Mouse (Mus musculus) cerebellum, adult 2 months (tissue): ENCODE results near the gene Rrp12. TPM values are rescaled to one million over a fixed set of nuclear protein-coding genes. Genes with fewer than 3 reads are reported as not detected.
"Not testable (repeated sequence)": the region's sequence is repeated elsewhere in the genome, so short reads cannot be mapped to it uniquely, and the experiment has no call there.

Experiments used
- DNase-seq, 2 experiments: peaks; one replicate each; pipeline ENCODE4 v3.0.0; 2021
- H3K27ac ChIP-seq: fragments of 200-500 bp; 2 replicates; pipeline ENCODE4 v1.5.1; 2012; ENCODE audit warnings: low read length, control low read depth, inconsistent platforms; ENCODE audit not compliant: insufficient read depth
- H3K27me3 ChIP-seq: fragments of 200-500 bp; 2 replicates; pipeline ENCODE4 v1.6.1; 2012; ENCODE audit warnings: inconsistent platforms, mild to moderate bottlenecking, low read length, moderate library complexity; ENCODE audit not compliant: control insufficient read depth, insufficient read depth
- H3K4me1 ChIP-seq: fragments of 200-500 bp; 2 replicates; pipeline ENCODE4 v1.6.1; 2011; ENCODE audit warnings: low read length; ENCODE audit not compliant: control insufficient read depth, insufficient read depth
- H3K4me3 ChIP-seq: fragments of 200-500 bp; replicated peaks from 2 replicates; pipeline ENCODE3; 2011; ENCODE audit warnings: mild to moderate bottlenecking, low read depth, low read length, control low read depth; ENCODE audit not compliant: insufficient read depth
- CTCF ChIP-seq: fragments of 200-500 bp; IDR thresholded peaks from 2 replicates; pipeline ENCODE4 v1.5.1; 2011; ENCODE audit warnings: low read depth, mild to moderate bottlenecking, control low read depth, low read length, moderate library complexity, borderline replicate concordance; ENCODE audit not compliant: insufficient read depth
- POLR2A ChIP-seq: fragments of 200-500 bp; IDR thresholded peaks from 2 replicates; pipeline ENCODE4 v1.6.1; 2011; ENCODE audit warnings: low read length, control low read depth, borderline replicate concordance; ENCODE audit not compliant: insufficient read depth
- WGBS: fragments of 180-500 bp; shearing (Covaris S2); methylation state at CpG from one replicate; pipeline ENCODE4 v1.1.7; 2018; 5-methylcytosine and 5-hydroxymethylcytosine counted together
- polyA plus RNA-seq: library from polyadenylated mRNA; depleted of rRNA; stranded (reverse); fragments of >200 nt; gene quantifications from 2 replicates; pipeline ENCODE4 v1.2.3, GENCODE M21; 2012

Gene Rrp12
- polyA plus RNA-seq, 1 experiment: 15.1 TPM

DNA sequence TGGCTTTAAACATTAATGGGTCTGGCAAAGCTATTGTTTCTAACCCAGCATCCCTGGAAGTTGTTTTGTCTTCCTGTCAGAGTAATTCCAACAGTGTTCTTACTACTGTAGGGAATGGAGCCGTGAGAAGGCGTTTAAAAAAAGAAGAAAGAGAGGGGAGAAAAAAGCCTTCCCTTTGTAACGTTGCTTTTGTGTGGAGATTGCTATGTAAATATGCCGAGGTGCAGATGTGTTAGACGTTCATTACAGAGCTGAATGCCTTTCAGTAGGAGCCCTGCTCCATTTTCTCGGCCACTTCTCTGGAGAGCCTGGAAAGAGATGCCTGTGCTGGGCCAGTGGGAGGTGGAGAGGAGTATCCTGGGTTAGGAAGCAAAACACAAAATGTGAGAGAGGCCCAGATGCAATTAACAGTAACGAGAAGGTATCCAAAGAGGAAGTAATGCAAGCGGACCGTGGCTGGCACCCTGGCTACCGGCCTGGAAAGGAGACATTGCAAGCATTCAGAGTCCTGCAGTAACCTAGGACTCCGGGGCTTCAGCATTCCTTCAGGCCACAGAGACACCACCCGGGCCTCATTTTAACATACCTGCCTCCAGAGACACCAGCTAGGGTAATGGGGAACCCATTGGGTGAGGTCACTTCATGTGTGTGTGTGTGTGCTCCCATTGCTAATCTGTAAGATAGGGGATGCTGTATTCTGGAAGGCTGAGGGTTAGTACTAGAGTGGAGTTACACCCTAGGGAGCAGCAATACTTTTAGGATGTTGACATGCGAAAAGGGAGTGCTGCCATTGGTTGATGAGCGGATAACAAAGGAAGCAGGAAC, 45.0 kb downstream of the Rrp12 start:
- 34% methylated on average over 14 of the region's 14 CpGs for WGBS
- no peak overlapping the region for H3K27ac ChIP-seq
- H3K27me3 ChIP-seq: no peaks in the 10 kb centered on the region
- H3K4me1 ChIP-seq: no peaks in the 10 kb centered on the region
- TF ChIP-seq CTCF (no peak), POLR2A (no peak)
- DNase-seq: no peak
- H3K4me3 ChIP-seq: no peak overlapping the region

DNA sequence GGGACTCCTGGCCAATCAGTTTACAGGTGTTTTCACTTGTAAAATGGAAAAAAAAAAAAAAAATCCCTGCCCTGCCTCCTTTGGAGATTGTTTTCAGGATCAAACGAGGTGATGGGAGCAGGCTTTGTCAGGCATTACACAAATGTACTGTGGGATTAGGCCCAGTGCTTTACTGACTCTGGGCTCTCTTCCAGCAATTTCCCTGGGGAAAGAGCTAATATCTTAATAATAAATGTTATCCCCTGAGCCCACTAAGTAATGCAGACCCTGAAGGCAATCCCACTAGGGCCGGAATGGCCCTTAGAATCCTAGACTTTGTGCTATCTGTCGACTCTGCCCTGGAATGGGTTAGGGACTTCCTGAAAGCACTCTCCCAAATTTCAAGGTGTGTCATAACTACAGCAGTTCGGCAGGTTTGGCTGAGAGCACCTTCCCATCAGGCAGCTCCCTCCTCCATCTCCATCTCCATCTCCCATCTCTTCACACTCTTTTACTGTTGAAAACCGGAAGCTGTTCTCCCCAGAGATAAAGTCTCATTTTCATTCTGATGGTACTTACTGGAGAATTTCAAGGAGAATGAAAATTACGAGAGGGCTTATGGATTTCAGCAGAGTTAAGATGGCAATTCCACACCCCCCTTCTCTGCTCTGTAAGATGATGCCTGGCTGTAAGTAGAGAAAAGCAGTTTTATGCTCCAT, 45.8 kb downstream of the Rrp12 start:
- 47% methylated on average over 6 of the region's 6 CpGs for WGBS
- TF ChIP-seq POLR2A (no peak), CTCF (no peak)
- peaks cover under 1% of the 10 kb centered on the region; the same call in 1 of the 2 replicates for H3K4me1 ChIP-seq
- no peak overlapping the region for H3K4me3 ChIP-seq
- H3K27me3 ChIP-seq: no peaks in the 10 kb centered on the region
- no peak for DNase-seq
- no peak overlapping the region for H3K27ac ChIP-seq

DNA sequence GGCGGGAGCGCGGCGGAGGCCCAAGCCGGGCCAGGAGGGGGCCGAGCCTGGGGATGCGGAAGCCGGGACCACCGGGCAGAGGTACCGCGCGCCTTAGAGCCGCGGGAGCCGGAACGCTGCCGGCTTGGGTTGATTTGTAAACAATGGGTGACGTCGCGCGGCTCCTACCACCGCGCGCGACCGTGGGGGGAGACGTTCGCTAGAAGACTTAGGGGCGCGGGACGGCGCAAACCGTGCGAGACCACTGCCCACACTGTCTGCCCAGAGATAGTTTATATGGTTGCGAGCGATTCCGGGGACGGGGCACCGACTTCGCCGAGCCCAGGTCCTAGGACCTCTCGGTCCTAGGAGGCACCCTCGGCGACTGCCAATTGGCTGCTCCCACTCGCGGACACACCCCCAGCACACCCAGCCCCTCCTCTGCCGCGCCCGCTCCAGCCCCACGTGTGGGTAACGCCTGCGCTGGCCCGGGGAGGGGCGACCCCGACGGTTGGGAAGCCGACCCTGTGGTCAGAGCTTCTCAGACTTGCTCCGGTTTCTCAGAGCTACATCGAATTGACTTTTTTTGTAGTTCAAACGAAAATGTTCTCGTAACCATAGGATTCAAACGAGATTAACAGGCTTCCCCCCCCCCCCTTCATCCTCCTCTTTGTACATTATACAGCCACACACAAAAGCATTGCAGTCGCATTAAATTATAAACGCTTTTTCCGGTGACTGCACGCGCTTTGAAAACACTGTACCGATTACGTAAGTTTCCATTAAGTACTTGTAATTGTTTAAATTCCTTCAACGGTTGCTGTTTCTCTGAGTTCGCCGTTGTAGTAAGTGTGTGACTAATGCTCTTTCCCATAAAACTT, 47.8 kb downstream of the Rrp12 start, which contains the start of gene Frat2:
Gene Frat2, minus strand, starts transcription at position 141 of the 860 bp plus-strand sequence.
- no peaks in the 10 kb centered on the region for H3K27me3 ChIP-seq
- peak within 1 kb of the TSS; percentile 100 for H3K27ac ChIP-seq
- DNase-seq: peak; percentile 89 to 91
- TF ChIP-seq CTCF (no peak), POLR2A (peak; percentile 43; the same call in 1 of the 2 replicates)
- 1% methylated on average over 70 of the region's 72 CpGs for WGBS
- H3K4me1 ChIP-seq: peaks cover 4% of the 10 kb centered on the region
- peak within 1 kb of the TSS; percentile 95 for H3K4me3 ChIP-seq

DNA sequence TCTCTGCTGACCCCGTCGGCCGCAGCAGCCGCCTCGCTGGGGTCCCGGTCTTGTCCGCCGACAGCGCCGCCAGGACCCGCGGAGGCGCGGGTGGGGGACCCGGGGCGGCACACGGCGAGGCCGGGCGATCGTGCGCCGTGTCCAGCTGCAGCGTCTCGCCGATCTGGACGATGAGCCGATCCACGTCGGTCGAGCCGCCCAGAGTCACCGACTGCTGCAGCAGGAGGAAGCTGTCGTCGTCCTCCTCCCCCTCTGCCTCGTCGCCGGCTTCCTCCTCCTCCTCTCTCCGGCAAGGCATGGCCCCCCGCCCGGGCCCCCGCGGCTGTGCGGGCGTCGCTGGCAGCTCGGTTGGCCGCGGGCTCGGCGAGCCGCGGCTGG, 48.4 kb downstream of the Rrp12 start:
- H3K27ac ChIP-seq: peak overlapping the region; percentile 34; the same call in 1 of the 2 replicates
- peak overlapping the region; percentile 95 for H3K4me3 ChIP-seq
- under 1% methylated on average over 47 of the region's 53 CpGs for WGBS
- H3K27me3 ChIP-seq, DNase-seq, H3K4me1 ChIP-seq: not testable (repeated sequence)

DNA sequence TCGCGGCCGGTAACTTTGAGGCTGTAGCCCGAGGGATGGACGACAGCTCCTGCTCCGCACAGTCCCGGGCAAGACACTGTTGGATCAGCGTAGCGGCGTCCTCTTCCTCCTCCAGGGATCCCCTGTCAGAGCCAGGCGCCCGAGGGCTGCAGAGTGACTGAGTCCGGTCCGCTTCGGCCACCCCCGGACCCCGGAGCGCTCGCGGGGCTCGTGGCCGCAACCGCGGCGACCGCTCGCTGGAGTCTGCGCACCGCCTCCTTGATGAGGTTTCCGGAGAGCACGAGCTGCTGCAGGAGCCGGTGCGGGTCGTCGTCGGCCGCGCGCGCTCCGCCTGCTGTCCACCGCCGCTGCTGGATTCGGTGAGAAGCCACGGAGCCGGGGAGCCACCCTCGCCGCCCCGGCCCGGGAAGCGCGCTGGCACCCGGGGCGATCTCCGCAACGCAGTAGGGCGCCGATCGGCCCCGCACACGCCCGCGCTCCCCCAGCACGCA, 48.8 kb downstream of the Rrp12 start:
- TF ChIP-seq CTCF: no peak
- TF ChIP-seq POLR2A: no peak
- WGBS: under 1% methylated on average over 55 of the region's 64 CpGs
- Histone ChIP-seq H3K4me3 (peak overlapping the region; percentile 64), H3K4me1 (peaks cover 4% of the 10 kb centered on the region), H3K27me3 (no peaks in the 10 kb centered on the region), H3K27ac (0 out of 2 replicates have a peak overlapping the region, but pooled peaks have one; percentile 34)
- DNase-seq: peak; percentile 57 to 69

DNA sequence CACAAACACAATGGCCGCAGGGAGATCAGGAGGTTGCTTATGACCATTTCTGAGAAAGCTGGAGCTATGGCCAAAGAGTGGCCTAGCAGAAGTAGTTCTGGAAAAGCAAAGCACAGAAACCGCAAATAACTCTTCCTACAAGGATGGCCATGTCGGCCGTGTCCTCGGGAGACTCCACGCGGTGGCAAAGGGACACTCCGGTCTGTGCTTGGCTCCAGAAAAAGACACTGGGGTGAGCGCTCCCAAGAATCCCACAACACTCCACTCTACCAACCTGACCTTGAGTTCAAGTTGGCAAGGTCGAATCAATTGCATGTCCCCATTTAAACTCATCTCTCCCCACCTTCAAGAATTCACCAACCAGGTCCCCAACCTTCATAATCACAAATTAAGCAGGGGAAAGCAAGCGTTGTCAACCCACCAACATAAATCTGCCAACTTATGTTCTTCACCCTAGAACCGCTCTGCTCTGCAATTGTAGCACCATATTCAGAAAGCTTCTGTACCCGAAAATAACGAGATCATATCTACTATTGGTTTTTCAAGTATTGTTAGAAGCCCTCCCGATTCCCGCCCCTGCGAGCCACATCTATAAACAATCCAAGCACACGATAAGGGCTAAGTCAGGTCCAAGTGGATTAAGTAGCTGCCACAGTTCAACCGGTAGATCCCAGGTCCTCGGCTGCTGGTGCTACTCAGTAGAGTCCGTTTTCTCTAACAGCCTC, 49.4 kb downstream of the Rrp12 start:
- 3% methylated on average over 21 of the region's 21 CpGs for WGBS
- DNase-seq: peak; percentile 50 to 57
- no peak for TF ChIP-seq POLR2A
- TF ChIP-seq CTCF: peak; percentile 40; the same call in 1 of the 2 replicates

DNA sequence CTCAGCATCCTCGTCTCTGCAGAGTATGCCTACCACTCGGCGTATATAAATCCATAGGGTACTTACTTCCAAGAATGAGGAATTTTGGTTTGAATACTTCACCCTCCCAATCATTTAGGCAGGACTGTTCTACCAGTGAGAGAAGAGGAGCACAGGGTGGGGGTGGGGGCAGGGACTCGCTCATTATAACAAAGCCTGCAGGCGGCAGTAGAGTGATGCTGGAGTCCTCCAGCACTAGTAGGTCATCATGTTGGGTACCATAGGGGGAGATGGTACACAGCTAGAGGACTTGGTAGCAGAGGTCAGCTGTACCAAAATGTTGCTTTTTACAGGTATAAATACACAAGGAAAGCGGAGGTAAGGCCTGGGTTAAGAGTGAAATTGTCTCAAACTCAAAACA, 51.6 kb downstream of the Rrp12 start:
- DNase-seq: no peak
- Histone ChIP-seq H3K4me3 (no peak overlapping the region), H3K4me1 (peaks cover 9% of the 10 kb centered on the region), H3K27me3 (no peaks in the 10 kb centered on the region), H3K27ac (no peak overlapping the region)
- 80% methylated on average over 6 of the region's 6 CpGs for WGBS
- TF ChIP-seq POLR2A (no peak), CTCF (peak; percentile 24; the same call in 1 of the 2 replicates)

More for the DNA sequence above, 49.4 kb downstream of the Rrp12 start:
- Histone ChIP-seq H3K4me1 (peaks cover 4% of the 10 kb centered on the region), H3K27me3 (no peaks in the 10 kb centered on the region), H3K4me3 (peak overlapping the region; percentile 64), H3K27ac (no peak overlapping the region)
